Comparison of ENCODE assay signal across 23 mouse cellular contexts in genomic region chr4:135886184-135886583, GRCm38 (mm10). TPM values are rescaled to one million over a fixed set of nuclear protein-coding genes. Genes with fewer than 3 reads are reported as not detected.
A peak's percentile ranks its signal among the peaks of the same experiment; 100 is the strongest.
DNase-seq lines count a peak whose midpoint lies in the region; ATAC-seq lines count a peak whose summit lies in the region.
"Had no signal": no experiment of that assay in that cellular context is flagged by ENCODE, and none has a peak within 500 bp of the region (broad histone marks: within the 10 kb centered on the region; RNA-seq: fewer than 3 reads in every experiment).

No protein-coding gene starts in this region.

- H3K4me1 ChIP-seq in heart, embryonic 11.5 days (ENCODE audit: control insufficient read depth, insufficient read depth, low read length): peaks cover 8% of the 10 kb centered on the region
- H3K4me1 ChIP-seq in kidney, embryonic 15.5 days: peaks cover 14% of the 10 kb centered on the region
- H3K4me1 ChIP-seq in limb, embryonic 10.5 days: peaks cover 17% of the 10 kb centered on the region
- H3K4me1 ChIP-seq: embryonic facial prominence, embryonic 15.5 days; forebrain, embryonic 12.5 days; forebrain, embryonic 15.5 days had no signal

- H3K27ac ChIP-seq in heart, embryonic 11.5 days (ENCODE audit: low read depth, low read length): no peak overlapping the region
- no peak overlapping the region for H3K27ac ChIP-seq in kidney, embryonic 15.5 days
- no peak overlapping the region for H3K27ac ChIP-seq in limb, embryonic 10.5 days
- H3K27ac ChIP-seq: embryonic facial prominence, embryonic 12.5 days; embryonic facial prominence, embryonic 15.5 days; forebrain, embryonic 12.5 days; forebrain, embryonic 15.5 days; heart, adult 2 months; hindbrain, embryonic 10.5 days; hindbrain, embryonic 13.5 days had no signal

- H3K36me3 ChIP-seq in heart, embryonic 11.5 days (ENCODE audit: control insufficient read depth, insufficient read depth, low read length): no peaks in the 10 kb centered on the region
- H3K36me3 ChIP-seq in kidney, embryonic 15.5 days: no peaks in the 10 kb centered on the region
- no peaks in the 10 kb centered on the region for H3K36me3 ChIP-seq in limb, embryonic 10.5 days
- H3K36me3 ChIP-seq: embryonic facial prominence, embryonic 12.5 days; embryonic facial prominence, embryonic 15.5 days; forebrain, embryonic 12.5 days; forebrain, embryonic 15.5 days; G1E; hindbrain, embryonic 10.5 days; hindbrain, embryonic 13.5 days had no signal

- ATAC-seq in heart, embryonic 11.5 days (replicated peaks; ENCODE audit: insufficient number of reproducible peaks, low FRiP score, low TSS enrichment): no peak
- ATAC-seq in kidney, embryonic 15.5 days (replicated peaks; ENCODE audit: low FRiP score): no peak
- ATAC-seq in erythroid progenitor cell, adult 5-6 weeks (replicated peaks; ENCODE audit: low FRiP score, poor library complexity, severe bottlenecking): no peak
- ATAC-seq: forebrain, embryonic 15.5 days; hindbrain, embryonic 16.5 days; Patski had no signal

- DNase-seq in heart, adult 11 months: peak; percentile 83
- DNase-seq in kidney, postnatal 10 days: peak; percentile 4
- DNase-seq in testis, postnatal 10 days (ENCODE audit: low spot score): peak; percentile 35
- DNase-seq in testis, postnatal 14 days (ENCODE audit: low spot score): no peak
- DNase-seq in limb, embryonic 10.5 days (ENCODE audit: low spot score): peak; percentile 13
- DNase-seq: cerebellum, adult 11 months; cerebellum, adult 2 months; cerebellum, adult 9-11 months; cerebellum, postnatal 25 days; gastrocnemius, postnatal 25 days; heart, adult 2 months had no signal

- no peak overlapping the region for H3K4me3 ChIP-seq in heart, embryonic 11.5 days (ENCODE audit: low read depth, low read length)
- no peak overlapping the region for H3K4me3 ChIP-seq in kidney, embryonic 15.5 days (replicated peaks)
- H3K4me3 ChIP-seq in limb, embryonic 10.5 days: no peak overlapping the region
- H3K4me3 ChIP-seq: embryonic facial prominence, embryonic 12.5 days; embryonic facial prominence, embryonic 15.5 days; forebrain, embryonic 12.5 days; forebrain, embryonic 15.5 days; heart, adult 2 months; hindbrain, embryonic 10.5 days; hindbrain, embryonic 13.5 days had no signal

- H3K9ac ChIP-seq in heart, embryonic 11.5 days (ENCODE audit: low read depth, low read length): no peak overlapping the region
- H3K9ac ChIP-seq in kidney, embryonic 15.5 days: no peak overlapping the region
- H3K9ac ChIP-seq: embryonic facial prominence, embryonic 12.5 days; embryonic facial prominence, embryonic 15.5 days; forebrain, embryonic 12.5 days; forebrain, embryonic 15.5 days; hindbrain, embryonic 13.5 days had no signal

- WGBS in heart, embryonic 11.5 days (ENCODE audit: insufficient replicate concordance): 68% methylated on average over 4 of the region's 4 CpGs
- 85% methylated on average over 4 of the region's 4 CpGs for WGBS in kidney, embryonic 15.5 days
- WGBS in limb, embryonic 10.5 days: 89% methylated on average over 4 of the region's 4 CpGs

- no peaks in the 10 kb centered on the region for H3K9me3 ChIP-seq in heart, embryonic 11.5 days (replicated peaks; ENCODE audit: control insufficient read depth, low read length)
- no peaks in the 10 kb centered on the region for H3K9me3 ChIP-seq in kidney, embryonic 15.5 days (replicated peaks)
- no peaks in the 10 kb centered on the region for H3K9me3 ChIP-seq in limb, embryonic 10.5 days (replicated peaks)
- H3K9me3 ChIP-seq: embryonic facial prominence, embryonic 12.5 days; embryonic facial prominence, embryonic 15.5 days; forebrain, embryonic 12.5 days; forebrain, embryonic 15.5 days; G1E; hindbrain, embryonic 10.5 days; hindbrain, embryonic 13.5 days had no signal

- H3K4me2 ChIP-seq in heart, embryonic 11.5 days: no peak overlapping the region
- no peak overlapping the region for H3K4me2 ChIP-seq in kidney, embryonic 15.5 days
- H3K4me2 ChIP-seq: embryonic facial prominence, embryonic 12.5 days; embryonic facial prominence, embryonic 15.5 days; forebrain, embryonic 12.5 days; forebrain, embryonic 15.5 days; hindbrain, embryonic 13.5 days had no signal

- H3K27me3 ChIP-seq in heart, embryonic 11.5 days (ENCODE audit: control insufficient read depth, insufficient read depth, low read length): no peaks in the 10 kb centered on the region
- H3K27me3 ChIP-seq in kidney, embryonic 15.5 days: no peaks in the 10 kb centered on the region
- H3K27me3 ChIP-seq in limb, embryonic 10.5 days (ENCODE audit: low read depth, poor library complexity, severe bottlenecking): no peaks in the 10 kb centered on the region
- H3K27me3 ChIP-seq: embryonic facial prominence, embryonic 12.5 days; embryonic facial prominence, embryonic 15.5 days; forebrain, embryonic 12.5 days; forebrain, embryonic 15.5 days; hindbrain, embryonic 13.5 days; Patski had no signal

RNA-seq across cellular contexts. Expression of gene Cnr2, which starts 9.0 kb away (rescaled TPM):
- 0.25 and 0.73 TPM in 2 replicates for polyA plus RNA-seq in heart, embryonic 11.5 days (2014; fragmentation: Nextera tagmentation; extraction: Ambion mirVana)
- 0.64 and 0.95 TPM in 2 replicates for polyA plus RNA-seq in kidney, embryonic 15.5 days (2015; fragmentation: Nextera tagmentation; extraction: Ambion mirVana)
- polyA plus RNA-seq in limb, embryonic 10.5 days (2016; fragmentation: Nextera tagmentation; extraction: Ambion mirVana): 0.38 and 0.53 TPM in 2 replicates
- total RNA-seq in erythroid progenitor cell, adult 5-6 weeks (2015; ENCODE audit: low replicate concordance): 4.3 and 5.0 TPM in 2 replicates
- total RNA-seq in erythroid progenitor cell, adult 5-6 weeks (2017; ENCODE audit: low replicate concordance): 1.7 and 3.4 TPM in 2 replicates

RNA-seq across cellular contexts. Expression of gene Pnrc2, which starts 12.5 kb away (rescaled TPM):
- polyA plus RNA-seq in heart, embryonic 11.5 days (2014; fragmentation: Nextera tagmentation; extraction: Ambion mirVana): 138 and 144 TPM in 2 replicates
- 194 and 213 TPM in 2 replicates for polyA plus RNA-seq in kidney, embryonic 15.5 days (2015; fragmentation: Nextera tagmentation; extraction: Ambion mirVana)
- polyA plus RNA-seq in limb, embryonic 10.5 days (2016; fragmentation: Nextera tagmentation; extraction: Ambion mirVana): 177 and 208 TPM in 2 replicates
- total RNA-seq in erythroid progenitor cell, adult 5-6 weeks (2015; ENCODE audit: low replicate concordance): 245 and 298 TPM in 2 replicates
- total RNA-seq in erythroid progenitor cell, adult 5-6 weeks (2017; ENCODE audit: low replicate concordance): 215 and 282 TPM in 2 replicates

RNA-seq across cellular contexts. Expression of gene Srsf10, which starts 30.6 kb away (rescaled TPM):
- 191 and 202 TPM in 2 replicates for polyA plus RNA-seq in heart, embryonic 11.5 days (2014; fragmentation: Nextera tagmentation; extraction: Ambion mirVana)
- 268 and 279 TPM in 2 replicates for polyA plus RNA-seq in kidney, embryonic 15.5 days (2015; fragmentation: Nextera tagmentation; extraction: Ambion mirVana)
- polyA plus RNA-seq in limb, embryonic 10.5 days (2016; fragmentation: Nextera tagmentation; extraction: Ambion mirVana): 328 and 383 TPM in 2 replicates
- total RNA-seq in erythroid progenitor cell, adult 5-6 weeks (2015; ENCODE audit: low replicate concordance): 410 and 552 TPM in 2 replicates
- total RNA-seq in erythroid progenitor cell, adult 5-6 weeks (2017; ENCODE audit: low replicate concordance): 431 and 814 TPM in 2 replicates

RNA-seq across cellular contexts. Expression of gene Fuca1, which starts 34.4 kb away (rescaled TPM):
- 42.4 and 46.5 TPM in 2 replicates for polyA plus RNA-seq in heart, embryonic 11.5 days (2014; fragmentation: Nextera tagmentation; extraction: Ambion mirVana)
- 70.1 and 71.8 TPM in 2 replicates for polyA plus RNA-seq in kidney, embryonic 15.5 days (2015; fragmentation: Nextera tagmentation; extraction: Ambion mirVana)
- polyA plus RNA-seq in limb, embryonic 10.5 days (2016; fragmentation: Nextera tagmentation; extraction: Ambion mirVana): 42.5 and 52.3 TPM in 2 replicates
- 23.1 and 45.3 TPM in 2 replicates for total RNA-seq in erythroid progenitor cell, adult 5-6 weeks (2015; ENCODE audit: low replicate concordance)
- 38.9 and 50.2 TPM in 2 replicates for total RNA-seq in erythroid progenitor cell, adult 5-6 weeks (2017; ENCODE audit: low replicate concordance)
